Mouse (Mus musculus): ENCODE data around the gene Cyp4a30b.
"Not testable (repeated sequence)": the region's sequence is repeated elsewhere in the genome, so short reads cannot be mapped to it uniquely, and the experiment has no call there.

Cyp4a30b gene

DNA sequence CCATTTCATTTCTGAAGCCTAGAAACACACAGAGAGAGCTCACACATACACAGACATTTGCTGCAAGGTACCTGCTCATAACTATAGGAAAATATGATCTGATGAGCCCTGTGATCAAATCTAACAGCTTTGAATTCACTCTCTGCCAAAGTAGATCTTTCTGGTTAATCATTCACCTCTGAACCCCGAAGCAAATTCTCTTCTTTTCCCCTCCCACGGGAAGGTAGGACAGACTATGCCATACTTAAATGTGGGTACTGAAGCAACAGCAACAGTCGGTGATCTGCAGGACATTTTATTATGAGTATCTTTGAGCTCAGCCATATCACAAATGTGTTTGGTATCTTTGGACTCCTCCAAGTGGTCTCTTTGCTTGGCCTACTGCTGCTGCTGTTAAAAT, at the start of gene Cyp4a30b:
TSS of gene Cyp4a30b (plus strand) at position 301 of the 400 bp plus-strand sequence.
- no peak for DNase-seq (ENCODE audit: low spot score)

DNA sequence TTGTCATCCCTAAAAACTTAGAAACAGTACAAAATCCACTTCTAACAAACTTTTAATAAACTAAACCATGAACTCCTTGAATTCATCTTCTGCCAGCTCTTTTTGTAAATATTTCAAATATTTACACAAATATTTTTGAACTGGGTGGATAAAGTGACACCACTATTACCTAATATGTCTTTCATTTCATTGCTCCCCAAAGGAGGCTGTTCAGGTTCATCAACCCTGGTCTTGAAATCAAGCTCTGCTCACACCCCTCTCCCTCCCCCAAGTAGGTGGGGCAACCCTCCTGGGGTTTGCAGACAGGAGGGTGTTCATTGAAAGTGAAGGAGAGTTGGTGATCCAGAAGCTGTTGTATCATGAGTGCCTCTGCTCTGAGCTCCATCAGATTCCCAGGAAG, 41.1 kb upstream of the Cyp4a30b start, which contains the start of gene Cyp4a12b:
TSS of gene Cyp4a12b (plus strand) at position 301 of the 400 bp plus-strand sequence.
- DNase-seq (ENCODE audit: low spot score): not testable (repeated sequence)

DNA sequence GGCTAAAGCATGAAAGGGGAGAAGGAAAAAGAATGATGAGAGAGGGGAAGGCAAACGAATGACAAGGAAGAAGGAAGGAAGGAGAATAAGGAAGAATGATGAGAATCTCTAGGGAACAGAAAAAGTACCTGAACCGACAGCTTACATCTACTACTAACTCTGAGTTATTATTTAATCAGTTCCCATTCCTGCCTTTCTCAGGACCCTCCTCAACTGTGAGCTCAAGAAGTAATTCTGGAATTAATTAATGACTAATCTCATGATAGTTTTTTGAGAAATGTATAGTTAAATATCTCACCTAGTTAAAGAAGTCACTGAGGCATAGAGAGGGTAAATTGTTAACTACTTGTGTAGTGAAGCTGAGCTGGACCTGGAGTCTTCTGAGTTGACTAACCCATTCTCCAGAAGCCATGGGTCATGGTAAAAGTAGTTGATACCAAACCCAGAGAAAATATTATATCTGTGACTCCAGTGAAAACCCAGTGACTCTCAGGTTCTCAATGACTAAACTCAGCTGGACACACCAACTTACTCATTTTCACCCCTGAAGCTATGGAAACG, 1.7 kb upstream of the Cyp4a30b start:
- no peak for DNase-seq (ENCODE audit: low spot score)

DNA sequence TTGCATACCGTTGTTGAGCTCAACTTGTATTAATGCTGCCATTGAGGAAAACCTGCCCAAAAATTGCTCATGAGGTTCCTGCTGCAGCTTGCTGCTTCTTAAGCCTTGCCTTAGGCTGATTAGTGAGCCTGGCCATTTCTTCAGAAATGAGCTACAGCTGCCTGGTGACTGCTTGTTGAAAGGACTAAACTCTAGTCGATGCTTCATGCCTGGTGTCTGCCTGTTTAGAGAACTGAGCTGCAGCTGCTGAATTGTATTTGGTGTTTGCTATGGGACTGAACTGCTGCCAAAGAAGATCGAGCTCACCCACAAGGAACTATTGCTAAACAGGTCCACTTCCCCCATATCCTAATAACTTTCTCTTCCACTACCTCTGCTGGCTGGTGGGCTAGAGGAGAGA, 21.2 kb downstream of the Cyp4a30b start:
- not testable (repeated sequence) for DNase-seq (ENCODE audit: low spot score)

DNA sequence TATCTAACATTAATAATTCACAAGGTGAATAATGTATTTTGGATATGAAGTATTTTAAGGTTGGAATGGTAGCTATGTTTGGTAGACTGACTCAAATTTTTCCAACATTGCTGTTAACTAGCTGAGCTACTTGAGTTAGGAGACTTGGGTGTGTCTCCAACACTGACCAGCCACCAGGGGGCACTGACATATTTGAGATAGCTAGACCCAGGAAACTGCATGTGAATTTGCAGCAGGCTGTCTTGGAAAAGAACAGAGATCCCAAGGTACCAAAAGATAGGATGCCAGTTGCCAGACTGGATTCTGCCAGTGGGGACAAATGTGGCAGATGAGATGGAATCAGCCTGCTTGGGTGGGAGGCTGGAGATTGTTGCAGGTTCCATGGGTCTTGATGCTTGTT, 23.6 kb downstream of the Cyp4a30b start:
- DNase-seq (ENCODE audit: low spot score): peak; percentile 7

DNA sequence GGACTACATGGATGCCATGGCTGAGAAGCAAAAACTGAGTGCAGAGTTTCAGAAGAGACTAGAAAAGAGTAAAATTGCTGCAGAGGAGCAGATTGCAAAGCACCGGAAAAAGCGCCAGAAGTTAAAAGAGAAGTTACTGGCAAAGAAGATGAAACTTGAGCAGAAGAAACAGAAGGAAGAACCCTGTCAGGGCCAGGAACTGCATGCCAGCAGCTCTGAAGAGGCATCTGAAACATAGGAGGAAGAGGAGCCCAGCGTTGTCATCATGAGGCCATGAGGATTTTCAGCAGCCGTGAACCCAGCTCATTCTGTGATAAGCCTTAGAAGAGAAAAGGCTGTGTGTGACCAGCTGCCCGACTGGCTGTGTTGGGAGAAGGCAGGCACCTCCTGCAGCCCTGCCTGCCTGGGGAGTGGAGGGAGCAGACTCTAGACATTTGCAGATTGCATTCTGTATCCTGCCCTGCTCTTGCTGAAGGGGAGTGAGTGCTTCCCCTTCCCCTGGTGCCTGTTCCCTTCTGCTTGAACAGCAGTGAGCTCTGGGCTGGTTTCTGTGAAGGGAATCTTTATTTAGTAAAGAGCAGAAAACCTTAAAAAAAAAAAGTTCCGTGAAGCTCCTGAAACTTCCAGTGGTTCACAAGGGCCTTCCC, 28.7 kb downstream of the Cyp4a30b start:
- no peak for DNase-seq (ENCODE audit: low spot score)

DNA sequence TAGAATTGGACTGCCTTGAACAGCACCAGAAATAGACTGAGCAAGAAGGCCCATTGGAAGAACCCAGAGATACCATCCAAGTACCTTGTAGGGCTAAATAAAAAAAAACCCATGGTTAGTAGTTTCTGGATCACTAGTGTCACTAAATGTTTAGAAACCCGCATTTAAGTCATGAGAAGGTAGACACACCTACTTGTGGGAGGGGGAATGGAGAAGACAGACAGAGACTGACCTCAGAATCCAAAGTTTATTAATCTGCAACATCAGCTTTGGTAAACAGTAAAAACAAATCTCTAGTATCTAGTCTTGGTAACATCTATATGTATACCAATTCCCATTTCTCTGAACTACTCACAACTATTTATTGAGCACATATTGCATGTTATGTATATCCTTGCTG, 43.6 kb downstream of the Cyp4a30b start, which contains the start of gene Cyp4a14:
TSS of gene Cyp4a14 (minus strand) at position 142 of the 400 bp plus-strand sequence.
- no peak for DNase-seq (ENCODE audit: low spot score)

DNA sequence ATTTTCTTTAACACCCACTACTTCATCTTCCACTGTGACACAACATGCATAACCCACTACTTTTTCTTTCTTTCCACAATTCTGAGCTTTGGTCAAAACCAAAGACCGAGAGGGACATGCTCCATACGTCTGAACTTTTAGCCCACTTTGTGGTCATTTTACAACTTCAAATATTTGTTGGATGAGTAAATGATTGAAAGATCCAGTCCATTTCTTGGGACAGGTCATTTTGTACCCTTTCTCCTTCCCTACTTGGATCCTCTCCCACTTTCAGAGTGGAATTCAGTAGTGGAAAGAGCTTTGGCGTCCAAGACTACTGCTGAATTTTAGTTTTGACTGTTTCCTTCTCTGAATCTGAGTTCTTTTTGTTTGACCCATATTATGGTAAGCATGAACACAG, 45.1 kb downstream of the Cyp4a30b start:
- DNase-seq (ENCODE audit: low spot score): peak; percentile 19

DNA sequence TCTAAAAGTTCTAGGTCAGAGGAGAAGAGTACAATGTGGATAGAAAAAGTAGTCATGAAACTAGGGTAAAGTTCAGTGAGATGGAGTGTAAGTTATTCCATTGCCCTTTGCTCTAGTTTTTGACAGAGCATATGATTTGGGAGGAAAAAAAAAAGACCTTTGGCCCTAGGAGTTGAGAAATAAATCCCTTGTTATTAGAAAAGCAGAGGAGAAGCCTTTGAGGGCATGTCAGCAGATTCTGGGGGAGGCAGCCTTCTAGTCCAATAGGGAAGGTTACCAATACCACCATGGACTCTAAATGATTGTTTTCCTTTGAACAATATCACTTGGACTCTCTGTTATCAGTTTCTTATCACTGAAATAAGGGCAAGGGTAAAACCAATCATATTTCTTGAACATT, 61.6 kb downstream of the Cyp4a30b start:
- DNase-seq (ENCODE audit: low spot score): peak; percentile 17

DNA sequence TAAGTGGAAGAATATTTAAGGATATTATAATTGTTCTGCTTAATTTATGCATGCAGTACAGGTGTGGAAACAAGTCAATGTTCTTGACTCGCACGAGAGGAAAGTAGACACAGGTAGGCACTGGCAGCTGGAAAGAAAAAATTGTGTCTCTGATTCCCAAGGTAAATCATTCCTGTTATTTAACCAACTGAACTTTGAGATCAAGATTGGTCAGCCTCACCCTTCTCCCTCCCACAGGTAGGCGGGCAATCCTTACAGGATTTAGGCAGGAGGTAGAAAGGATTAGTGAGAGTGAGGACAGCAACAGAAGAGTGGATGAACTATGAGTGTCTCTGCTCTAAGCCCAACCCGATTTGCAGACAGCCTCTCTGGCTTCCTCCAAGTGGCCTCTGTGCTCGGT, 65.6 kb downstream of the Cyp4a30b start, which contains the start of gene Cyp4a10:
TSS of gene Cyp4a10 (plus strand) at position 265 of the 400 bp plus-strand sequence.
- DNase-seq (ENCODE audit: low spot score): not testable (repeated sequence)

DNA sequence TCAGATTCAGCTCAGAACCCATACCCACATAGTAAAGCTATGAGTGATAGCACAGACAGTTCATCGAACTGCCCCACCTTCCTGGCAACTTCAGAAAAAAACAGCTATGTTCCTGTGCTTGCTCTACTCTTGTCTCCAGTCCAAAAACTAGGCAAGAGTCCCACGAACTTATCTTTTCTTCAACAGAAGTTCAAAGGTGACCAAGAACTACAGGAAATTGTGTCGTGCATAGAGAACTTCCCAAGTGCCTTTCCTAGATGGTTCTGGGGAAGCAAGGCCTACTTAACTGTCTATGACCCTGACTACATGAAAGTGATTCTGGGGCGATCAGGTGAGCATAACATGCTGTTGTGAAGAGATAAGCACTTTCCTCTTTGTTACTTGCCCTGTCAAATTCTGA, 67.0 kb downstream of the Cyp4a30b start:
- DNase-seq (ENCODE audit: low spot score): no peak

All from adipocyte (in vitro differentiated cells).